Mouse (Mus musculus) heart, embryonic 12.5 days (tissue): ENCODE measurements around the gene Dstyk. TPM values are rescaled to one million over a fixed set of nuclear protein-coding genes. Genes with fewer than 3 reads are reported as not detected.
"Not testable (repeated sequence)": the region's sequence is repeated elsewhere in the genome, so short reads cannot be mapped to it uniquely, and the experiment has no call there.

Source experiments
- ATAC-seq: fragments of 200-750 bp; cut with Nextera tagmentation; 2 replicates; pipeline ENCODE4 v1.8.0; 2017; ENCODE audit warnings: moderate TSS enrichment, moderate library complexity; ENCODE audit not compliant: insufficient number of reproducible peaks, low FRiP score
- H3K27ac ChIP-seq: fragments of 300-500 bp; sonication (generic); 2 replicates; pipeline ENCODE4 v1.5.1; 2016; ENCODE audit warnings: mild to moderate bottlenecking, moderate library complexity; ENCODE audit not compliant: poor library complexity, severe bottlenecking
- H3K27me3 ChIP-seq: fragments of 300-500 bp; sonication (generic); replicated peaks from 2 replicates; pipeline ENCODE4 v1.6.1; 2016; ENCODE audit warnings: mild to moderate bottlenecking, moderate library complexity
- H3K36me3 ChIP-seq: fragments of 300-500 bp; sonication (generic); 2 replicates; pipeline ENCODE4 v1.6.1; 2016; ENCODE audit warnings: mild to moderate bottlenecking, moderate library complexity
- H3K4me1 ChIP-seq: fragments of 300-500 bp; sonication (generic); replicated peaks from 2 replicates; pipeline ENCODE4 v1.6.1; 2016; ENCODE audit warnings: mild to moderate bottlenecking
- H3K4me2 ChIP-seq: fragments of 300-500 bp; sonication (generic); 2 replicates; pipeline ENCODE4 v1.6.1; 2016; ENCODE audit warnings: mild to moderate bottlenecking, moderate library complexity
- H3K4me3 ChIP-seq: fragments of 300-500 bp; sonication (generic); 2 replicates; pipeline ENCODE4 v1.5.1; 2016; ENCODE audit warnings: mild to moderate bottlenecking
- H3K9ac ChIP-seq: fragments of 300-500 bp; sonication (generic); 2 replicates; pipeline ENCODE4 v1.6.1; 2016; ENCODE audit warnings: mild to moderate bottlenecking, moderate library complexity
- H3K9me3 ChIP-seq: fragments of 300-500 bp; sonication (generic); replicated peaks from 2 replicates; pipeline ENCODE4 v1.6.1; 2016; ENCODE audit warnings: mild to moderate bottlenecking, moderate library complexity
- WGBS: fragments of 180-500 bp; shearing (Covaris S2); methylation state at CpG from one replicate; pipeline ENCODE4 v1.1.7; 2016; 5-methylcytosine and 5-hydroxymethylcytosine counted together
- polyA plus RNA-seq: library from polyadenylated mRNA; unstranded; fragments of >200 nt; fragmentation: Nextera tagmentation; extraction: Ambion mirVana; gene quantifications from 2 replicates; pipeline ENCODE4 v1.2.1, GENCODE M21; 2016

Gene Dstyk
- polyA plus RNA-seq, 1 experiment from 2014 or later = 13.6 TPM

- H3K36me3 ChIP-seq = peaks cover 53% of the 10 kb centered on the region
- H3K4me3 ChIP-seq = no peak overlapping the region
- H3K27me3 ChIP-seq = no peaks in the 10 kb centered on the region
- H3K9ac ChIP-seq = no peak overlapping the region
- H3K27ac ChIP-seq = no peak overlapping the region
- no peak overlapping the region for H3K4me2 ChIP-seq
- peaks cover 4% of the 10 kb centered on the region; the same call in 1 of the 2 replicates for H3K4me1 ChIP-seq
- no peak for ATAC-seq
- H3K9me3 ChIP-seq = peaks cover 4% of the 10 kb centered on the region
- 76% methylated on average over 5 of the region's 5 CpGs for WGBS
These were observed 20.0 kb downstream of the Dstyk start for GRCm38 (mm10) chr1:132437389-132437788.

GRCm38 (mm10) chr1:132440896-132441435 lies 23.6 kb downstream of the Dstyk start:
- no peak overlapping the region for H3K27ac ChIP-seq
- H3K9ac ChIP-seq = no peak overlapping the region
- H3K27me3 ChIP-seq = no peaks in the 10 kb centered on the region
- H3K4me3 ChIP-seq = no peak overlapping the region
- 64% methylated on average over 1 of the region's 1 CpGs for WGBS
- peaks cover 53% of the 10 kb centered on the region for H3K36me3 ChIP-seq
- ATAC-seq = no peak
- H3K4me2 ChIP-seq = no peak overlapping the region
- H3K4me1 ChIP-seq = no peaks in the 10 kb centered on the region; the same call in 1 of the 2 replicates
- H3K9me3 ChIP-seq = peaks cover 4% of the 10 kb centered on the region

- H3K36me3 ChIP-seq = peaks cover 55% of the 10 kb centered on the region
- H3K9ac ChIP-seq = no peak overlapping the region
- 88% methylated on average over 7 of the region's 7 CpGs for WGBS
- ATAC-seq = no peak
- H3K4me3 ChIP-seq = no peak overlapping the region
- H3K4me2 ChIP-seq = no peak overlapping the region
- H3K9me3 ChIP-seq = no peaks in the 10 kb centered on the region
- H3K27me3 ChIP-seq = no peaks in the 10 kb centered on the region
- H3K4me1 ChIP-seq = no peaks in the 10 kb centered on the region
- no peak overlapping the region for H3K27ac ChIP-seq
These were observed 32.4 kb downstream of the Dstyk start for GRCm38 (mm10) chr1:132449742-132450141.

- no peaks in the 10 kb centered on the region for H3K27me3 ChIP-seq
- no peak for ATAC-seq
- H3K9me3 ChIP-seq = no peaks in the 10 kb centered on the region
- H3K4me1 ChIP-seq = peaks cover 12% of the 10 kb centered on the region
- no peak overlapping the region for H3K27ac ChIP-seq
- WGBS = 78% methylated on average over 5 of the region's 5 CpGs
- peaks cover 49% of the 10 kb centered on the region for H3K36me3 ChIP-seq
- no peak overlapping the region for H3K9ac ChIP-seq
- H3K4me2 ChIP-seq = no peak overlapping the region
- no peak overlapping the region for H3K4me3 ChIP-seq
These were observed 47.3 kb downstream of the Dstyk start for GRCm38 (mm10) chr1:132464651-132465050.

- H3K4me2 ChIP-seq = no peak overlapping the region
- peaks cover 12% of the 10 kb centered on the region for H3K4me1 ChIP-seq
- 0 out of 2 replicates have a peak overlapping the region, but pooled peaks have one; percentile 13 for H3K27ac ChIP-seq
- ATAC-seq = peak; percentile 57; the same call in 1 of the 2 replicates
- H3K9ac ChIP-seq = no peak overlapping the region
- H3K27me3 ChIP-seq = no peaks in the 10 kb centered on the region
- H3K4me3 ChIP-seq = no peak overlapping the region
- no peaks in the 10 kb centered on the region for H3K9me3 ChIP-seq
- H3K36me3 ChIP-seq = peaks cover 14% of the 10 kb centered on the region
These were observed 51.6 kb downstream of the Dstyk start for GRCm38 (mm10) chr1:132468926-132469325.

GRCm38 (mm10) chr1:132469519-132469918 lies 52.2 kb downstream of the Dstyk start:
- Histone ChIP-seq H3K36me3 (peaks cover 9% of the 10 kb centered on the region), H3K9ac (no peak overlapping the region), H3K4me3 (no peak overlapping the region), H3K27me3 (no peaks in the 10 kb centered on the region), H3K4me1 (peaks cover 12% of the 10 kb centered on the region), H3K9me3 (no peaks in the 10 kb centered on the region), H3K27ac (no peak overlapping the region), H3K4me2 (no peak overlapping the region)
- WGBS = 90% methylated on average over 7 of the region's 7 CpGs
- no peak for ATAC-seq

GRCm38 (mm10) chr1:132470031-132470430 lies 52.7 kb downstream of the Dstyk start:
- H3K4me2 ChIP-seq, H3K9ac ChIP-seq, H3K27me3 ChIP-seq, H3K36me3 ChIP-seq, H3K9me3 ChIP-seq, ATAC-seq, H3K4me3 ChIP-seq, H3K27ac ChIP-seq: not testable (repeated sequence)
- H3K4me1 ChIP-seq = peaks cover 12% of the 10 kb centered on the region
- WGBS = 97% methylated on average over 1 of the region's 1 CpGs

- no peak overlapping the region for H3K9ac ChIP-seq
- no peak for ATAC-seq
- 84% methylated on average over 2 of the region's 2 CpGs for WGBS
- no peak overlapping the region for H3K4me3 ChIP-seq
- no peak overlapping the region for H3K4me2 ChIP-seq
- peaks cover 17% of the 10 kb centered on the region for H3K4me1 ChIP-seq
- no peak overlapping the region for H3K27ac ChIP-seq
- H3K27me3 ChIP-seq = no peaks in the 10 kb centered on the region
- H3K9me3 ChIP-seq = no peaks in the 10 kb centered on the region
- peaks cover 7% of the 10 kb centered on the region for H3K36me3 ChIP-seq
These were observed 53.7 kb downstream of the Dstyk start for GRCm38 (mm10) chr1:132471032-132471431.

- Histone ChIP-seq H3K27ac (no peak overlapping the region), H3K36me3 (peaks cover 7% of the 10 kb centered on the region), H3K9me3 (no peaks in the 10 kb centered on the region), H3K4me1 (peaks cover 17% of the 10 kb centered on the region), H3K27me3 (no peaks in the 10 kb centered on the region), H3K4me3 (no peak overlapping the region), H3K9ac (no peak overlapping the region), H3K4me2 (no peak overlapping the region)
- WGBS = 88% methylated on average over 5 of the region's 5 CpGs
- no peak for ATAC-seq
These were observed 54.1 kb downstream of the Dstyk start for GRCm38 (mm10) chr1:132471499-132471898.

GRCm38 (mm10) chr1:132472537-132472936 lies 55.2 kb downstream of the Dstyk start:
- Histone ChIP-seq H3K9me3 (no peaks in the 10 kb centered on the region), H3K27ac (no peak overlapping the region), H3K27me3 (no peaks in the 10 kb centered on the region), H3K9ac (no peak overlapping the region), H3K4me1 (peaks cover 17% of the 10 kb centered on the region), H3K36me3 (no peaks in the 10 kb centered on the region), H3K4me3 (no peak overlapping the region), H3K4me2 (no peak overlapping the region)
- ATAC-seq = no peak
- 57% methylated on average over 5 of the region's 5 CpGs for WGBS

- ATAC-seq = no peak
- H3K4me3 ChIP-seq = no peak overlapping the region
- H3K9ac ChIP-seq = no peak overlapping the region
- WGBS = 72% methylated on average over 1 of the region's 1 CpGs
- H3K36me3 ChIP-seq = no peaks in the 10 kb centered on the region
- H3K4me2 ChIP-seq = no peak overlapping the region
- H3K27ac ChIP-seq = no peak overlapping the region
- no peaks in the 10 kb centered on the region for H3K9me3 ChIP-seq
- no peaks in the 10 kb centered on the region for H3K27me3 ChIP-seq
- H3K4me1 ChIP-seq = peaks cover 18% of the 10 kb centered on the region
These were observed 57.1 kb downstream of the Dstyk start for GRCm38 (mm10) chr1:132474496-132474895.

- ATAC-seq = peak; percentile 10; the same call in 1 of the 2 replicates
- Histone ChIP-seq H3K36me3 (no peaks in the 10 kb centered on the region), H3K4me2 (peak overlapping the region; percentile 70), H3K4me3 (peak overlapping the region; percentile 89), H3K9ac (peak overlapping the region; percentile 64), H3K9me3 (no peaks in the 10 kb centered on the region), H3K4me1 (peaks cover 17% of the 10 kb centered on the region), H3K27me3 (no peaks in the 10 kb centered on the region), H3K27ac (peak overlapping the region; percentile 28)
- WGBS = 5% methylated on average over 9 of the region's 9 CpGs
These were observed 59.2 kb downstream of the Dstyk start for GRCm38 (mm10) chr1:132476575-132476927.
